Mouse (Mus musculus) left cerebral cortex, postnatal 36 days (tissue): ENCODE results near the gene Ednrb. TPM values are rescaled to one million over a fixed set of nuclear protein-coding genes. Genes with fewer than 3 reads are reported as not detected.

Experiments
- DNase-seq, 2 experiments: peaks; one replicate each; pipeline ENCODE4 v3.0.0; 2021 to 2022; ENCODE audit warnings: low spot score in 2 of 2, mixed read lengths in 1 of 2
- intact Hi-C: fragments of 180-260 bp; cut with DNase I; formaldehyde crosslinking; loops from one replicate; pipeline ENCODE4 v1.15.1; 2025
- total RNA-seq, 2 experiments: library from RNA; stranded (reverse); gene quantifications; 2 replicates each; pipeline ENCODE4 v1.2.3; 2021

Ednrb gene
- 10 to 100 TPM; 34.2 to 35.2 TPM for total RNA-seq

DNA sequence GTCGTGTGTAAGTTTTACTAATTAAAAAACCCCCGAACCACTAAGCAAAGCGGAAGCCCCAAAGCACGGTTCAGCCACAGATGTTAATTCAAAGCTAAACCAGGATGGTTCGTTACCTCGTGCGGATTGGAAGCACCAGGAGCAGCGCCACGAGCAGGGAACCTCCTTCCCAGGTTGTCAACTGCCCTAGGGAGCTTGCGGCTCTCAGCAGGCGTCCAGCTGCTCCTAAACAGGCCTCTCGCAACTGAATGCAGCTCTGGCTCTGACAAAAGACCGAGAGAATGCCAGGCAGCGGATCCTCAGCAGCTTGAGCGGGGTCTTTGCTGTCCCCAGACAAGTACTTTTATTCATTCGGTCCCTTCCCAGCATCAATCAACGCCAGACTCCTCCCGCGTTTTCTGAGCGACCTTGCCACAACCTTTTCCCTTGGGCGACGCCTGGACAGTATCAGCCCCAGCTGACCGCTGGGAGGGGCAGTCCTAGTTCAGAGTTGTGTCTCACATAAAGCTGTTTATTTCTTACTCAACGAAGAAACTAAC is at the start of gene Ednrb:
Gene Ednrb (minus strand): TSS at position 392 of the 539 bp plus-strand sequence.
- peak in 1 of 2 experiments; percentile 10 for DNase-seq
- intact Hi-C loops: loop anchor here (5.0 to 10.0 kb wide), 3 partner anchors 67 to 183 kb away; no protein-coding TSS in a partner anchor

DNA sequence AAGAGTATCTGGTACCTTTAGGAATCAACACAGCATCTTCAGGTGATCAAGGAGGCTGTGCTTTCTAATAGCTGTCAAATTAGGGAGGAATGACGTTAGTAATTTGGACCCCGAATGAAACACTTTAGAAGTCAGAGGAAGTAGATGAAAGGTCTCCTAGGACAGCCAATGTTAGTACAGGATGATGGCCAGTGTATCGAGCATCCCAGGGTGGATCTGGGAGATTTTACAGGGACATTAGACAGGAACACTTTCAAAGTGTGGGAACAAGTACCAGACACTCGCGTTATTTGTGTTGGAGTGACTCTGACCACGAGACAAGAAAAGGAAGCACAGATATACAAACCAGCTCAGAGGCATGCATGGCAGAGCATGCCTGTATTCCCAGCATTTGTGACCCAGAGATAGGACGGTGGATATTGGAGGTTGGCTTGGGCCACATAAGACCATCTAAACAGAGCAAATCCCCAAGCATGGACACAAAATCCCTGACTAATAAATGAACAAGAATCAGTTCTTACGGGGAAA is 48.3 kb upstream of the Ednrb start:
- DNase-seq: no peak
- intact Hi-C loops: no loop called here

DNA sequence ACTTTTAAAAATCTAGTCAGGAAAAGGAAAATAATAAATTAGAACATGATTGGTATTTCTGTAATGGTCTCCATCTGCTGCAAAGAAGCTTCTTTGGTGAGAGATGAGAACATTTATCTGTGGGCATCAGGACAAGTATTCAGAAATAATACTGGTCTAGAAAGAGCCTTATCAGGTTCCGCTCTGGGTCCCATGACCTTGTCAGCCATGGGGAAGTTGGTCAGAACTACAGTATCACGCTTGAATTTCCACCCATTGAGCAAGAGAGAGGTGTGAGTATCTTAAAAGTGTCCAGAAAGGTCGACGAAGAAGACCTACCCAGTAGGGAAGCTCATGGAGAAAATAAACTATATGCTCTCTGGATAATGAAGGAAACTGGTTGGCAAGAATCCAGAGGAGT is 46.6 kb upstream of the Ednrb start:
- intact Hi-C loops: no loop called here
- no peak for DNase-seq

DNA sequence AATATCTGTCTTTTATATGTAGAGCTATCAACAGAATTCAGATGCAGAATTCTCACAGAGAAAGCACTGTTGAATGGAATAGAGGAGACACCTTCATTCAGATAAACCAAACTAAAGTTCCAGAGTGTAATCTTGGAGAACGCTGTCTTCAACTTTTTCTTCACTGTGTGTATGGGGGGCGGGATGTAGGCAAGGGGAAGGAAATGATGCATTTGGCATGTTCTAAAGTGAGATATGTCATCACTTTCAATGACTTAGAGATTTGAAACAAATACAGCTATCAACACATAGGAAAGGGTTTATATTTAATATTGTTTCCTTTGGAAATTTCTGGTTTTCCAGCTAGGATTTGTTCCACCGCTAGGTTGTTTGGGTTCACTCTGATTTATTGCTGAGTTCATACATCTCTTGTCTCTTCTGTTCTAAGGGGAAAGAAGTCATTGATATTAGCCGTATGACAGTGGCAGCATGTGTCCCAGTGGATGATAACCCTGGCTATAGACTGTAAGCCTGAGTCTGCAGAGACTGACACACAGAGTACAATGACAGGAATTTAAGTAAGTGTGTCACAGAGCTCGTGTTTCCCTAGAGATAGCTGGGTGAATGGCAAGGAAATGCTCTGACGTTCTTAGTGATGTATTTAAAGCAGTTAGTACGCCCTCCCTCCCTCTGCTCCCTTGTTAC is 40.8 kb upstream of the Ednrb start:
- intact Hi-C loops: no loop called here
- no peak for DNase-seq

DNA sequence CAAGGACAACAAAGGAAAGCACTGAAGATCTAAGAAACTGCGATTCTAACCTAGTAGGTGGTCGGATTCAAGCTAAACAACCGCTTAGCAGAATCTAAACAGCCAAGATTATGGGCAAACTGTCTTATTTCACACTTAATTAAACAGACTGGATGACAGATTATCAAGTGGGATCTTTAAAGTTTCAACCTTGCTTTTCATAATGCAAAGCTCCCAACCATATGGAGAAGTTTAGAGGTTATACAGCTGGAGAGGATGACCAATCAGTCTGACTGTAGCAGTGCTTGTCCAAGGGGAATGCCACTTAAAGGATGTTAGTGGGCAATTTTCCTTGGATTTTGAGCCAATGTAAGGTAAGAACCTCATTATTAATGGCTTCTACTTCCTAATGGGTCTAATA is 38.7 kb upstream of the Ednrb start:
- no peak for DNase-seq
- intact Hi-C loops: no loop called here

DNA sequence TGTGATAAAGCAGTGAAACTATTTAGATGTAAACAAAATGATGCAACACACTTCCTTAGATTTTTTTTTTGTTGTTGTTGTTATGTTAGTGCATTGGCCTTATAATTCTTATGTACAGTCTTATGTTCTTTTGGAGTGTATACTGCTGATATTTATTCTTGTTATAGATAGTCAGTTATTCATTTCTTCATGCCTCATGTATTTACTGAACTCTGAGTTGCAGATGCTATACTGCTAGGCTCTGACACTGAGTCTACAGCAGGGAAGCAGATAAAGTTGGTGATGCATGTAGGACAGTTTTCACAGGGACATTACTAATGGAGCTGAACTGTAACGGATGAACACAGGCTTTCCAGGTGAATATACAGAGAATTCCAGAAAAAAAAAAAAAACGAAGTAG is 32.9 kb upstream of the Ednrb start:
- intact Hi-C loops: no loop called here
- no peak for DNase-seq

DNA sequence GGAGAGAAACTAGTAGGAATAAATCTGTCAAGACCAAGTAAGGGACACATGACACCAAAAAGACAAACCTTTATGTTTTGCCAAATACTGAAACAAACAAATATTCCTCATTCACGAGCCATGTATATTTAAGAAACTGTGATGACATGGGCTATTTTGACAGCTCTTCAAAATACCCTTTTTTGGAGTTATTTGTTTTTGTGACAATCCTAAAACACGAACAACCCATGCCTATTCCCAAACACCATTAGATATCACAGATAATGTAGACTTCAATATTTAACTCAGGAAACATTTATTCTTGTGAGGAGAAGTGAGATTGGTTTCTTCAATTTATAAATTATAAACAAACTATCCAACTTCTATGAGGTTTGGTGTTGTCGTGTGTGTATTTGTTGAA is 32.4 kb upstream of the Ednrb start:
- DNase-seq: no peak
- intact Hi-C loops: no loop called here

GRCm38 (mm10) chr14:103866636-103867035 is 22.4 kb upstream of the Ednrb start:
- DNase-seq: no peak
- intact Hi-C loops: loop anchor here (10.0 kb wide), 1 partner anchor 58 kb away; no protein-coding TSS in a partner anchor

GRCm38 (mm10) chr14:103865226-103865625 is 21.0 kb upstream of the Ednrb start:
- intact Hi-C loops: loop anchor here (10.0 kb wide), 1 partner anchor 60 kb away; no protein-coding TSS in a partner anchor
- DNase-seq: no peak

- intact Hi-C loops: no loop called here
- no peak for DNase-seq
These were observed 6.1 kb upstream of the Ednrb start for GRCm38 (mm10) chr14:103850071-103850845.

- DNase-seq: no peak
- intact Hi-C loops: loop anchor here (10.0 kb wide), 1 partner anchor 121 kb away; no protein-coding TSS in a partner anchor
These were observed 1.5 kb upstream of the Ednrb start for GRCm38 (mm10) chr14:103845716-103846115.

GRCm38 (mm10) chr14:103844944-103845343 is 742 bp upstream of the Ednrb start:
- intact Hi-C loops: loop anchor here (5.0 to 10.0 kb wide), 3 partner anchors 68 to 182 kb away; no protein-coding TSS in a partner anchor
- no peak for DNase-seq

DNA sequence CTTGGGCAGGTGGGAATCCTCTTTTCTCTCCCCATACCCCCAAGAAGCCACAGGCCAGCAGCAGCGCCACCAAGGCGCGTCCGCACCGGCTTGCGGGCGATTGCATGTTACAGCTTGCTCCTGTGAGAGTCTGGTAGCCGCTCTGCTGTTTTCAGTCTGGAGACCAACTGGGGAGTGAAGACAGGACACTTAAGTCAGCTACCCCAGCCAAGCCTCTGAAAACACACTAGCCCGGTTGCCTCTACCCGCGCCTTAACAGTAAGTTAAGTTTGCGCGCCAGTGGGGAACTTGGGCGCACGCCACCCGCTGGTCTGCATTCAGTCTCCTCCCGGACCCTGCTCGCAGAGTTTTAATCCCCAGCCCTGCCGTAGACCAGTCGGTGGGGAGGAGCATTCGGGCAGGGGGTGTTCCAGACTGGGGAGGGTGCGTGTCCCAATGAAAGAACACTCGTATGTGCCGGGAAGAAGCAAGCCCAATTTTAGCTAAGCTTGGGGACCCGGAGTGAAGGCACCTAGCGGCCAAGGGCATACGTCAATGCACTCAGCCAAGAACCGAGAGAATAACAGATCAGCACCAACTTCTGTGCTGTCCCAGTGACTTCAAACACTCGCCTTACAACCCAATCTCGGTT is 716 bp downstream of the Ednrb start:
- peak; percentile 48 for DNase-seq
- intact Hi-C loops: loop anchor here (5.0 to 10.0 kb wide), 3 partner anchors 66 to 184 kb away; no protein-coding TSS in a partner anchor

DNA sequence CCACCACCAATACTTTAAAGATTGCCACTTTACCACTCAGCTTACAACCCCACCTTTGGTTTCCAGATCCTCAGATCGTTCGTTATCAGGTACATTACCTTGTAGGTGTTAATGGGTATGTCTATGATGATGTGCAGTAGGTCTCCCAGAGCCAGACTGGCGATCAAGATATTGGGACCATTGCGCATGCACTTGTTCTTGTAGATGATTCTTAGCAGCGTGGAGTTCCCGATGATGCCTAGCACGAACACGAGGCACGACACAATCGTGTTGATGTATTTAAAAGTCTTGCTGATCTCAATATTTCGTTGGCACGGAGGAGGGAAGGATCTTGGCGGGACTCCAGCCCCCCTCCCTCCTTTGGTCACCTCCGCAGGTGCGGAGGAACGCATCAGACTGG is 1.3 kb downstream of the Ednrb start:
- intact Hi-C loops: loop anchor here (5.0 to 10.0 kb wide), 3 partner anchors 66 to 184 kb away; no protein-coding TSS in a partner anchor
- DNase-seq: peak in 1 of 2 experiments; percentile 18

DNA sequence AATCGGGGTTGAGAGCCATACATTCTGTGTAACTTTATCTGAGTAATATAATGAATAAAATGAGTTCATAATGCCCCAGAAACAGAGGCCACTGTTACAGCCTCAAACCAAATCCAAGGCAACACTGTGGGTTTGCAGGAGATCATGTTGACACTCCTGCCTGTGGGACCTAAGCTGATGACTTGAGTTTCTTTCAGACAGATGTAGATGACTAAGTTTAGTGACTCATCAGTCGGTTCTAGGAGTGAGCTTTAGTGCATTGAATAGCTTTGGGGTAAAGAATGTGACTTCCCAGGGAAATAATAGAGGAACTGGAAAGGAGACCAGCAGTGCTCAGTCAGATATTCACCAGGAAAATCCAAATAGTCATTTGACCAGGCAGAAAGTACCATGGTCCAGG is 3.8 kb downstream of the Ednrb start:
- no peak for DNase-seq
- intact Hi-C loops: loop anchor here (5.0 to 10.0 kb wide), 3 partner anchors 63 to 187 kb away; no protein-coding TSS in a partner anchor

DNA sequence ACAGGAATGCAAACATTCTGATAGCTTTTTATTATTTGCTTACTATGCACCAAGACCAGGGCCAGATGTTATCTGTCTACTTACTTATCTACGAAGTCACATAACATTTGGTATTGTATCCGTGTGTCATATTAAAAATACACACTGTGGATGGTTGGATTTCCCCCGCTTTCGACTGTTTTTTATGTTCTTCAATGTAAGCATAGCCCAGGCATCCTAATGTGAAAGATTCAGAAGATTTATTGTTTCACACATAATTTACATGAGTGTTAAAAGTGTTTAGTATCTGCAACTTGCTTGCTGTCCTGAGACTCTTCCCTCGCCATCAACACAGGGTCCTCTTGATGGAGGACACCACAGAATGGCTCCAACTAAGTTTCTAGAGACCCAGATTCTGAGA is 5.3 kb downstream of the Ednrb start:
- DNase-seq: no peak
- intact Hi-C loops: no loop called here

DNA sequence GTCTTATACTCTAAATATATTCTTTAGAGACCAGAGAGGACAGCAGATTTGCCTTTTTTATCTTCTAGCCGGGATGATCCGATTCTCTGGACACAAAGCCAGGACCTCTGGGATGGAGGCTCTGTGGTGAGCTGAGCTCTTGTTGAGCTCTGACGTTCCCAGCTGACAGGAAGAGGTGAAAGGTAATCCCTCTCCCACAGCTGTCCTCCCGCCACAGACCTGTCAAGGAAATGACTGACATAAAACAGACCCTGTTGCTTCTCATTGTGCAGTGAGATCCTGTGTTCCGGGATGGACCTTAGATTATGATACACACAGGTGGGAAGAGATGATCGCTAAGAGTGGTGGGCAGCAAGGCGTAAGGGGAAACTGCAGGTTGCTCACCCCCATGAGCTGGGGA is 9.6 kb downstream of the Ednrb start:
- no peak for DNase-seq
- intact Hi-C loops: no loop called here

- DNase-seq: no peak
- intact Hi-C loops: no loop called here
These were observed 10.1 kb downstream of the Ednrb start for GRCm38 (mm10) chr14:103834147-103834546.

DNA sequence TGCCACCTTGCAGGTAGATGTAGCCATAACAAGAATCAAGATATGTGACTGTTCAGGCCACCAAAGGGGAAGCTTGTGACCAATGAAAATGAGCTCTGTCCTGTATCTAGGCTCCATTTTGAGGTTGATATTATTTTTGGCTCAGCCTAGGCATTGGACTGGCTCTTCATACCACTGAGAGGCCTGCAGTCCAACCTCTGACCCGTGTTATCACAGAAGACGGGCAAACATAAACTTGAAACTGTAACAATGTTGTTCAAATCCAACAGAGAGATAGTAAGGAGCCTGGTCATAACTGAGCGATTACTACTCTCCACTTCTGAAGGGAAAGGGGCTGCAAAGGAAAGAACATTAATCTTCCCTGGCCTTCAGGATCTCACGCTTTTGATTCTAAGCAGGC is 11.7 kb downstream of the Ednrb start:
- DNase-seq: no peak
- intact Hi-C loops: no loop called here

DNA sequence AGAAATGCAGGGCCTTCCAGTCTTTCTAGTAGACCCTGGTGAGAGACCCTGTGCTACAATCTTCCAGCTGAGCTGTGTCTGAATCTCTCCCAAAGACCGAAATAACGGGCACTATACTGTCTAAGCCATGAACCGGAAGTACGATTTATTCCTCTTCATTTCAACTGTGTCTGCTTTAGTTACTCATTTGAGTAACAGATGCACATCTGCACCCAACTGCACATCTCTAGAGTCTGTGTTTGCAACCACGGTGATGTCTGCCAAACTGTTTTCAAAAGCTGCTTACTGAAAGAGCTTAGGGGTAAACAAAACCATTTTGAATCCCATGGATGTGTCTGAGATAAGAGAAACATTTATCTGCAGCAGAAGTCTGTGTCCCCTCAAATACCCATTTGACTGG is 13.2 kb downstream of the Ednrb start:
- intact Hi-C loops: no loop called here
- DNase-seq: no peak
